Mouse (Mus musculus) neutrophil, adult 5-6 weeks (primary cell): ENCODE measurements around the gene Aar2. TPM values are rescaled to one million over a fixed set of nuclear protein-coding genes. Genes with fewer than 3 reads are reported as not detected.

Experiments
- ATAC-seq: fragments of 151-379, 151-347 bp; 2 replicates; pipeline ENCODE4 v1.8.0; 2017; ENCODE audit warnings: mild to moderate bottlenecking, moderate TSS enrichment; ENCODE audit not compliant: insufficient number of reproducible peaks, poor library complexity, low FRiP score, severe bottlenecking; ENCODE audit errors: extremely low read depth
- total RNA-seq: library from RNA; stranded (forward); fragments of 200-1000 nt; gene quantifications from 2 replicates; pipeline ENCODE4 v1.2.3, GENCODE M21; 2017

Aar2 gene
- total RNA-seq, 1 experiment from 2014 or later = 10.5 TPM

DNA sequence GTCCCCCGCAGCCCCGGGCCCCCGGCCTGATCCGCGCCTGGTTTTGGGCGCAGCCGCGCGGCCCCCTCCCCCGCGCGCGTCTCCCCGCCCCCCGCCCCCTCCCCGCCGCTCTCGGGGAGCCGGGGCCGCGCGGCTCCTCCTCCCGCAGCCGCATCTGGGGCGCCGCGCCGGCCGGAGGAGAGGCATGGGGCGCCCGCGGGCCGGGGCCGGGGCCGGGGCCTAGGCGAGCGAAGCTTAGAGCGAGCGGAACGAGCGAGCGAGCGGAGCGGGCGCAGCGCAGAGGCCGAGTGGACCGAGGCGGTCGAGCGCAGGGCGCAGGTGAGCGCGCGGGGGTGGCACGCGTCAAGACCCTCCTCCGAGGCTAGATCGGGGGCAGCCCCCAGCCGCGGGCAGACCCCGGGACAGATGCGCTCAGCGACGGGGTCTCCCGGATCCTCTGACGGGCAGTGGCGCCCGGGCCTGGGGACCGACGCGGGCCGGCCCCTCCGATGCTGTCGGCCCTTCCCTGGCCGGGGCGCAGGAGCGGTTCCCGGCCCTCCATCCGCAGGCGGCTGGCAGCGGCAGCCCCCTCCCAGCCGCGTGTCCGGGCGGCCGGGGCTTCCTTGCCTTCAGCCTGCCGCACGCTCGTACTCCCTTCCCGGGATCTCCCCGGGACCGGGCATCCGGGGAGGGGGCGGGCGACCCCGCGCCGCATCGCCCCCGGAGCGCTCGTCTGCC is 66.3 kb downstream of the Aar2 start, which contains the start of gene Dlgap4:
Gene Dlgap4 (plus strand): TSS at position 165 of the 717 bp plus-strand sequence.
- no peak for ATAC-seq

- no peak for ATAC-seq
These were observed 66.8 kb downstream of the Aar2 start for GRCm38 (mm10) chr2:156614258-156614556.

DNA sequence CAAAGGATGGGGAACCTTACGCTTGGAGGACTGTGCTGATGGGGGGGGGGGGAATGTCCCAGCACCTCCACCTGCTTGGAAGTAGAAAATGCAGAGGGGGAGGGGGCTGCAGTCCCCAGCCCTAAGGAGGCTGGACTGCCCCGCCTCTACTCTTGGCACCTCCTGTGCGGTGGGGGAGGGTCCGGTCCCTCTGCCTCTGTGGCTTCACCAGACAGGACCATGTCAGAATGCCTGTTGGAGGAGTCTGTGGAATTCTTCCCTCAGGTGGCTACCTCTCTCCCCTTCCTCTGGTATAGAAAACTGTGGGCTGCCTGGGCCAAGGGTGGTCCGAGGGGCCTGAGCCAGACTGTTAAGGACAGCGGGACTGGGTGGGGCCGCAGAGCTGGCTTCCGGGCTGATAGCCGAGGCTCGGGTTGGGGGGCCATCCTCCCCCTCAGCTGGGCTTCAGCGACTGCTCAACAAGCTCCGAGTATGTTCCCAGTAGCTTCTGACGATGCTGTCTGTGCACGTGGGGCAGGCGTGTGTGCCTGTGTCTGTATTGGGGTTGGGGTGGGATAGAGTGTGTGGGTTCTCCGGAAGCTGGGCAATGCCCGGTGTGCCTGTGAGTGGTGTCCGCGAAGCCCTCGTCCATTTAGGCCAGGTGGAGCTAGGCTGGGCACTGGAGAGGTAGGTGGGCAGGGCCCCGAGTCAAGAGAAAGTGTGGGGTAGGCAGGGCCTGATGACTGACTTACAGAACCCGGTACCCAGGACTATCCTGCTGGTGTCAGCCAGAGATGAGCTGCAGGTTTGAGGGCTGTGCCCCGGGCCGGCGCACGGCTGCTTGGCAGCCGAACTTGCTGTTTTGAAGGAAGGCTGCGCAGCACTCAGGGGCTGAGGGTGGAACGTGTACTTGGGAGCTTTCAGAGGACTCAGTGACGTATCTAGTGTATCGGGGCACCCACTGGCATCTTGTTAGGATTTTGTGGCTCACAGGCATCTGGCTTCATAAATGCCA is 67.6 kb downstream of the Aar2 start:
- no peak for ATAC-seq

- no peak for ATAC-seq
These were observed 69.1 kb downstream of the Aar2 start for GRCm38 (mm10) chr2:156616513-156616912.

- no peak for ATAC-seq
These were observed 70.2 kb downstream of the Aar2 start for GRCm38 (mm10) chr2:156617536-156617935.

Other genes starting within 250 kb of the Aar2 start
- gene Cnbd2, start 235.3 kb upstream of the Aar2 start, total RNA-seq = 18.7 and 37.0 TPM in 2 replicates
- gene Scand1, start 234.9 kb upstream of the Aar2 start, total RNA-seq = 55.2 and 82.9 TPM in 2 replicates
- 0.25 and 0.70 TPM in 2 replicates for gene Epb41l1, start 126.7 kb upstream of the Aar2 start, total RNA-seq
- gene Dlgap4, start 66.1 kb downstream of the Aar2 start, total RNA-seq = 52.9 and 90.3 TPM in 2 replicates
- 22.3 and 27.6 TPM in 2 replicates for gene Myl9, start 227.8 kb downstream of the Aar2 start, total RNA-seq